Mouse (Mus musculus) c-Kit-positive CD71-negative TER-119-negative erythroid progenitor cells, embryonic 14.5 days (primary cell): ENCODE results near the gene March6.

Experiments used
- DNase-seq: peaks from one replicate; pipeline ENCODE4 v3.0.0-alpha.2; 2013; ENCODE audit warnings: low read depth

The March6 gene

DNA sequence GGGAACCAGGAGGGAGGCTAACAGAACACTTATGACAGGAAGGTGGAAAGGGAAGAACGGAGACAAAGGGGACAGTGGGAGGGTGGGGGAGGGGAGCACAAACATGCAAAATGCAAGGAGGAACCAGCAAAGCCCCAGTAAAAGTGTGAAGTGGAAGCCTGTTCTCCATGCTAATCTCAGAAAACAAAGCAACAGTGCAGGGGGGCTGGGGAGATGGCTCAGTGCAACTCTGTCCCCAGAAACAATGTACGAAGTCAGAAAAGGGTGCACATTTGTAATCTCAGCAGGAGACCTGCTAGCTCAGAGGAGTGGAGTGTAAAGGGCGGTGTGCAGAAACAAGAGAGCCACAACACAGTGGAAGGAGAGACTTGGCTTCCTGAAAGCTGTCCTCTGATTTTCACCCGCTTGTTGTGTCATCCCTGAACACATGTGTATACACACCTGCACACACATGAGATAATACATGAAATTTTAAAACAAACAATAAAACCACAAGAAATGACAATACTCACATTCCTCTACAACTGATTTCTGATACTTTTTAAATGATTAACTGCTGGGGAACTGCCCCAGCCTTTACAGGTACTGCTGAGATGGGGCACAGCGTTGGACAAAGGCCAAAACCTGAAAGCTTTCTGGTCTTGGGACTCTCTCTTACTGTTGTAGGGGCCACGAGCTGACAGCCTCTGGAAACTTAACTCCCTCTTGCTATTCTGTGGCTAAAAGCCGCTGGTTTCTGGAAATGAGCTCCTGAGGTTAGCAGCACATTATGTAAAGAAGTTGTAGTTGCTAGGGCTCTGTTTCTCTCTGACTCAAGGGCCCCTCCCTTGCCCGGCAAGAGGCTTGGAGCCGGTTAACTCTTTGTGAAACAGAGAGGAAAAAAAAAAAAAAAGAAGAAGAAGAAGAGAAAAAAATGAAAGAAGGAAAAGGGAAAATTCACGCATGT is 11.4 kb upstream of the March6 start:
- DNase-seq: no peak

DNA sequence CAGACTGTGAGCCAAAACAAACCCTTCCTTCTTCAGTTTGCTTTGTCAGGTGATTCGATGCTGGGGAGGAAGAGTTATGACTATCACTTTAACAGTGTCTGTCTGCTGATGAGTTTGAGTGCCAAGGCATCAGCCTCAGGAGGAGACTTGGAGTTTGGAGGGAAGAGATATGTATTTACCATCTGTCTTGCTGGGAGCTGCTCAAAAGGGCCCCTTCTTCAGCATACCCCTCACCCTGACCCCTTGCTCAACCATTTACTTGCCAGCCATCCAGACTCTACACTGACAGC is 9.6 kb upstream of the March6 start:
- DNase-seq: no peak

DNA sequence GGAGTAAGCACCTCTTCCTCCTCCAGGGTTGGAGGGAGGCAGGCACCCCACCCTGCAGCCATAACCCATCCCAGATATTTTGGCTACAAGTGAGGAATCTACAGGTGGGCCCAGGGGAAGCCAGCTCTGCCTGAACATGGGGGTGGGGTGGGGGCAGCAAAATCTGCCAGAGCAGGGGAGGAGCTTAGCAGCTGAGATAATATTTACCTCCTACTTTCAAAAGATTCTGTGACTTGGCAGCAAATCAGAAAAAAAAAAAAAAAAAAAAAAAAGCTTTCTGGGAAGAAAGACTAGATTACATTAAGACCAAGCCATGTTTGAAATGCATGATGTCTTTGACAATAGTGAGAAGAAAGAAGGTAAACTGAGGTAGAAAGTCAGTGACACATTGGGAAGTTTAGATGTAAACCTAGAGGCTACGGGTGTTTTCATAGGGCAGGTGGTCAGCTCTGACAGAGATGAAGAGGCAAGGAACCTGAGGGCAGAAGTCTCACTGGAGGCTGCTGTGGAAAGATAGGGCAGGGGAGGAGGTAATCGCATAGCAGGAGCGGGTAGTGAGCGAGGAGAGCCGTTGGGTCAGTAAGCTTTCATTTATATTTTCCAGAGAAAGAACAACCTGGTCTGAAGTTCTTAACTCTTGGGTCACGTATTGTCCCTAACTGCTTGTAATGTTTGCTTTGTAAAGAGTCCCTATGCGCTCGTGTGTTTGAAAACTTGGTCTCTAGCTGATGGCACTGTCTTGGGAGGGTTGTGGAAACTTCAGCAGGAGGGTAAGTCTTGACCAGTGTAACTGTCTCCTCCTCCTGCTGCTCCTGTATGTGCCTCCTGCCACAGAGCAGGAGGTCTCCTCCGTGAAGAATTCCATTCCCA is 9.0 kb upstream of the March6 start:
- DNase-seq: no peak

DNA sequence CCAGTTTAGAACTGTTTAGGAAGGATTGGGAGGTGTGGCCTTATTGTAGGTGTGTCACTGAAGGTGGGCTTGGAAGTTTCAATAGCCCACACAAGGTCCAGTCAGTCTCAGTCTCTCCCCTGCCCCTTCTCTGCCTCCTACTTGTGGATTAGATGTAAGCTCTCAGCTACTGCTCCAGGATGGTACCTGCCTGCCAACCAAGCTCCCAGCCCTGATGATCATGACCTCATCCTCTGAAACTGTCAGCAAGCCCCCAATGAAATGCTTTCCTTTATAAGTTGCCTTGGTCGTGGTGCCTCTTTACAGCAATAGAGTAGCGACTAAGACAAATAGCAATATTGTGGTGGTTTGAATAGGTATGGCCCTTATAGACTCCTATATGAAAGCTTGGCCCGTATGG is 7.5 kb upstream of the March6 start:
- DNase-seq: no peak

DNA sequence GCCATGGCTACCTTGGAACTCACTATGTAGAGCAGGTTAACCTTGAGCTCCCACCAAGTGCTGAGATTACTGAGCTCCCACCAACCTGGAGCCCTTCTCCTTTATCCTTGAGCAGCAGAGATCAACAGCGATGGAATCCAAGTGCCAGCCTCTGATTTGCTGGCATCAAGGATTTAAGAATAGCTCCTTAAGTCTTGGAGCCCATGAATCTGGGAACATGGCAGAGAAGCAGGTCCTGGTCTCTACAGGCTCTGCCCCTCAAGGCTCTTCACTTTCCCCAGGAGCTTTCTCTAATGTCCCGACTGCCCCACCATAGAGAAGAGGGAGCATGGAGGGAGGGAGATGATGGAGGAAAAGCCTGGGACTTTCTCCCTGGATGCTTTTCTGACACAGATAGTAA is 6.9 kb upstream of the March6 start:
- no peak for DNase-seq

DNA sequence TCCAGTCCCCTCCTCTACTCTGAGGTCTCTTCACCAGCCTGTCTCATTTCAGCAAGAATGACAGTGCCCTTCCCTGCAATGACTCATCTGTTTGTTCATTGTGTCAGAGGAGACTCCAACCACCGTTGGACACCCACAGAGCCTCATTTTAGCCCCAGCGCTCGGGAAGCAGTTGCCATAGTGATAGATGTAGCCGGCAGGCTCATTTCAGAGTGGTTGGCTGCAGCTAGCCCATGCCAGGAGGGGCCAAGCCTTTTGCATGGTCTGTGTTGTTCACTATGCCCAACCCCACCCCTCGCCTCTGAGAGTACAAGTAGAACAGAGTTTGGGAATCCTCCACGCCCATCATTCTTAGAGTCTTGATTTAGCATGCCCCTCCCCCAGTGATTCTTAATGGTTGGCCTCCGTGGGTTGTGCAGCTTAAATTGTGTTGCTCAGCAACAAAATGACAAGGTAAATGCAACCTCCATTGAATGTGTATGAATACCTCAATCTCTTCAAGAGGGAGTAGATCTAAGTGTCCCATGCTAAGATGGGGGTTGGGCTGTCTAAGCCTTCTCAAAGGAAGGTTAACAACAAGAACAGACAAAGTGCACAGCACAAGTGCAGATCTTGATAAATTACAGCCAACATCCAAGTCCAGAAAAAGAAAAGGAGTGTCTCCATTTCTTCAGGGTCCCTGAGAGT is 5.3 kb upstream of the March6 start:
- no peak for DNase-seq

DNA sequence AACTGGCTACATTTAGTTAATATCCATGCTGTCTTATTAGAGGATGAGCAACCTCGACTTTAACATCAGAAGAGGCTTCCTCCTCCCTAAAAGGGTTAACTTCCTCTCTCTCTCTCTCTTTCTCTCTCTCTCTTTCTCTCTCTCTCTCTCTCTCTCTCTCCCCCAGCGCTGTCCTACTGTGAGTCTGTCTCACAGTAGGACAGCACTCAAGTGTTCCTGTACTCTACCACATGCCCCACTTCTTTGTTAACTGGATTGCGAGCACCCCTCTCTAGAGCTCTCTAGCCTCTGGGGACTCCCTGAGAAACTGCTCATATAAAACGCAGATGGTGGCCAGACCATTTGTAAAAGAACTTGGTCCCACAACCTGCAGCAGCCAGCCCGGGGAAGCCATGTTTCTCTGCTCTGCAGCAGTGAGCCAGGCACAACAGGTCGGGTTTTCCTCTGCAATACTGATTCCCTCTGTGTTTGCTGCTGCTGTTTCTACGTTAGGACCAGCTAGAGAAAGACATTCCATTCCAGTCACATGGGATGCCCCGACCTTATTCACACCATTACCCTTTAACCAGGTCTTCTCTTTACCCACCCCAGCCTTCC is 4.5 kb upstream of the March6 start:
- DNase-seq: no peak

DNA sequence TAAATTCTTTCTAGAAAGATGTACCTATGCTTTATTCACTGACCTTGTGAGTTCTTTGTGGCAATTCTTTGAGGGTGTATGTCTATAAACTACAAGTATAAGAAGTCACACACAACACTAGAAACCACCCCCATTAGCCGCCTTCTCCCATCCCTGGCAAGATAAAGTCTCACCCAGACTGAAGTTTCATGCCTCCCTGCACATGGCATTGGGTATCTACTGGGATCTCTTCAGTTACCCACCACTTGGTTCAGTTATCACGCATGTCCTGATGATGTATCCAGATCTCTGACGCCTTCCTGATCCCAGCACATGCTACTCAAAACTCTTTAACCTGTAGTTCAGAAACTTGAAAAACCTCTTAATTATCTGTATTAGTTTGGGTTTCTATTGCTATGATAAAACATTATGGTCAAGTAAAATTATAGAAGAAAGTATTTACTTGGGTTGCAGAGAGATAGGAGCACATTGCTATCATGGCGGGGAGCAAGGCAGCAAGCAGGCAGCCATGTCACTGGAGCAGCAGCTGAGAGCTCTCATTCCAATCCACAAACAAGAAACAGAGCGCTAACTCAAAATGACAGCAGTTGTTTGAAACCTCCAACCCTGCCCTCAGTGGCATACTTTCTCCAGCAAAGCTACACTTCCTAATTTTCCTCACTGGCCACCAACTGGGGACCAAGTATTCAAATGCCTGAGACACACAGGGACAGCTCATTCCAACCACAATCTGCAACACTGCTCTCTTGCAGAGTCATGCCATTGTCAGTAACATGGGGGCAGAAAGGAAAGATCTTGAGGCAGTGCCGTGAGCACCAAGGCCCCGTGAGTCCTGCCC is 3.8 kb upstream of the March6 start:
- no peak for DNase-seq

DNA sequence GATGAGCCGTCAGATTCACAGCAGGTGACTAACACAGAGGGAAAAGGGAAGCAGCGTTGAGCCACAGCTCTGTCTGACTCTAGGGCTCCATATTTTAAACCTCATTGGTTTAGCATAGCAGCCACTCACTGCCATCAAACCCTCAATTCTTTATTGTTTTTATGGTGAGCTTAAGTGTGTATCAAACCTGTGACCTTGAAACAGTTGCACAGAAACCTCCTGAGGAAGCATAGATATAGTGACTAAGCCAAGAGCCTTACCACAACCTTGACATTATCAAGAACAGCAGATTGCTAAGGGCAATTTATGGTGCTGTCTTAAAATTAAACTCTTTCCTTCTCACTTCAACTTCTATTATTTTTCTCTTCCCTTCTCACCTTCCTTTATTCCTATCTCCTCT is 2.7 kb upstream of the March6 start:
- no peak for DNase-seq

DNA sequence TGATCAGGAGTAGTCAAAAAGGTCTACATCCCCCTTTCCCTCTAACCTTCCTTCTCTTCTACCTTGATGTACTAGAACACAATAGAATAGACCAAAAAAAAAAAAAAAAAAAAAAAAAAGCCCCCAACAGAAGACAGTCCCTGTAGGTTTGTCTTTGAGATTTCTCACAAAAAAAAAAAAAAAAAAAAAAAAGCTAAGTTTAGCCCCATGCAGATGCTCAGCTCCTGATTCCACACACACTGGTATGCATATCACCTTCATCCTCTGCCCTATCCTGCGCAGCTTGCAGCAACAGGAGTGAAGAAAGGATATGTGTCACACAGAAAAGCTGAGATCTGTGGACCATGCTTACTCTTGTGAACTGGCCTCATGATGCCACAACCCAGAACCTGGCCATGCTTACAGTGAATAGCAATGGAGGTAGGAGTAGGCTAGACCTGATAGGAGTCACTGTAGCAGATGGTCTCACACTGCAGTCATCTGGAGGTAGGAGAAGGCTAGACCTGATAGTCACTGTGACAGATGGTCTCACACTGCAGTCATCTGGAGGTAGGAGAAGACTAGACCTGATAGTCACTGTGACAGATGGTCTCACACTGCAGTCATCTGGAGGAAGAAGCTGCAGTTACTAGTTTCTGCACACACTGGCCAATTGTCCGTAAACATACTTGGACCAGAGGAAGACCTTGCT is 1.6 kb upstream of the March6 start:
- DNase-seq: no peak

DNA sequence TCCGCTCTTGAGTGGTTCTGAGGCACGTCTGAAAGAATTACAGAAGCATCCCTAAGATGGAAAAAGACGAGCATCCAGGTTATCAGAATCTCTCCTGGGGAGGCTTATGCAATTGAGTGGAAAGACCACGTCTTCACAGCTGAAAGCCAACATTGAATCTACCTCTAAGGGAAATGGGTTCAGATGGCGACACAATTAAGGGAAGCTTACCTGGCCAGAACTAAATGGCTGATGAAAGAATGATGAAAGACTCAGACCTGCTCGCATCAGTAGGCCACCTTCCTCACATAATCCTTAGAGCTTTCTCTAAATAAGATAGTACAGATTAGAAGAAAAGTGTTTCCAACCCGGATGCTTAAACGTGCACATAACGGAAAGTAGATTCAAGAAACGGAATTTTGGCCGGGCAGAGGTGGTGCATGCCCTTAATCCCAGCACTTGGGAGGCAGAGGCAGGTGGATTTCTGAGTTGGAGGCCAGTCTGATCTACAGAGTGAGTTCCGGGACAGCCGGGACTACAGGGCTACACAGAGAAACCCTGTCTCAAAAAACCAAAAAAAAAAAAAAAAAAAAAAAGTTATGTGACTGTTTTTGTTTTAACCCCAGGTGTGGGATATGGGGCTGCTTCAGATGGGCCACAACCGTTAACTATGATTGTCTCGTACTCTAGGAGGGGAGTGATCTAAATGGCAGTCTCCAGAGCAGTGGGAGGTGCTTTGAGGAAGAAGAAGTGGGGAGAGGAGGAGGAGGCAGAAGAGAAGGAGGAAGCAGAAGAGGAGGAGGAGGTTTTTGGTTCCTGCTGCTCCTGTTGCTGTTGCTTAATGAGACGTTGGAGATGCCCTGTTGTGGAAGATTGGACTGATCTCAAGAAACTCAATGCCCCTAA is 835 bp upstream of the March6 start:
- no peak for DNase-seq

DNA sequence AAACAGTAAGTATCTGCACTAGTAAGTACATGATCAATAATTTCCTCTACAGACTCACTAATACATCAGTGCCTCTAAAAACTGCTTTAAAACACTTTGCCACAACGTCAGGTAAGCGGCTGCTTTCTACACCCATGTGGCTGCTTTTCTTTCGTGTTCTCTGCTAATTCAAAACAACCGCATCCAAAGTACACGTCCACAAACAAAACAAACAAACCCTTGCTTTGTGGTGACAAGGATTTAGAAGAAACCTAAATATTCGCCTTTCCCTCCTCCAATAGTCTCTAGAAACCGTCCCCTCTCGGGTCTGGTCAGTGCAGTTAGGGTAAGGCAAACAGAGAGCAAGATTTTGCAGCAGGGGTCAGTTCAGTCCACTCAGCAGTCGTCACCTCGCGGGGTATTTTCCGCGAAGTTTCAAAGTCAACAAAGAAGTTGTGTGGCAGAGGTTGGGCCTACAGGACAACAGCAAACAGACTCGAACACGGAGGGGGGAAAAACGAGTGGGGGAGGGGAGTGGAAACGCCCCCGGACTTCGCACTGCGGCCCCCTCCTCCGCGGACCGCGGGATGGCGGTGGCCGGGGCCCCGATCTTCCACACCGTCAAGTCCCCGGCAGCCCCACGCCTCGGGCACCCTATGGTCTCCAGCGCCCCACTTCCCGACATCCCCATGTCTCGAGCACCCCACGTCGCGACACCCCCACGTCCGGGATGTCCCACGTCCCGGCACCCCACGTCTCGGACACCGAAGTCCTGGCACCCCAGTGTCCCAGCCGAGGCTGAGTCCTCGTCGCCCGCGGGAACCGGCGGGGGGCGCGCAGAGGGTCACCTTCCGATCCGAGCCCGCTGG is 818 bp downstream of the March6 start:
- no peak for DNase-seq

DNA sequence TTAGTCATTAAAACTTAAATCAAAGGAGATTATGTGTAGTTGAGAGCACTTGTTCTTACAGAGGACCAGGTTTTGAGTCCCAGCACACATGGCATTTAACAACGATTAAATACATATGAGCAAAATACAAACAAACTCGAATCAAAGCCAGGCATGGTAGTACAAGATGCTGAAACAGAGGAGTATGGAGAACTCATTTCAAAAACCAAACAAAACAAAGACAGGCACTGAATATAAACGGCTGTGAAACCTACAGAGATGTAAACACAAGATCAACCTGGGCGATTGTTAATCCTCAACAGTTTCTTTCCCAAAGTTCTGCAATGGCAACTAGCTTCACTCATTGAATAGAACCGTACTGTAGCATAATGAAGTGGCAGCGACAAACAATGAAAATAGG is 1.8 kb downstream of the March6 start:
- no peak for DNase-seq

DNA sequence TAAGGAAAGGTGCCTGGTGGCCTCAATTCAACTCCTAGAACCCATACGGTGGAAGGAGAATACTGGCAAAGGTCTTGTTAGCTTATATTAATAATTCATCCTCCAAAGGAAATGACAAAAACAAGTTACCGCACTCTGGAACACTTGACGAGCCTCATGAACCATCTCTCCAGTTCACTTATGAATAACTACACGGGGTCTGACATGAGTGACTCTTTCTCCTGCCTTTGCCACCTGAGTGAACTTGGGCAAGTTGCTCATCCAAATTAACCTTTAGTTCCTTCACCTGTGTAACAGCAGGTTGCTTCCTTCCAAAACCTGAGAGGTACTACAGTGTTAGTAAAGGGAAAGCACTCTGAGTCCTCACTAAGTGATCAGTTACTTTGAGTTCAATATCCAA is 2.4 kb downstream of the March6 start:
- DNase-seq: no peak

DNA sequence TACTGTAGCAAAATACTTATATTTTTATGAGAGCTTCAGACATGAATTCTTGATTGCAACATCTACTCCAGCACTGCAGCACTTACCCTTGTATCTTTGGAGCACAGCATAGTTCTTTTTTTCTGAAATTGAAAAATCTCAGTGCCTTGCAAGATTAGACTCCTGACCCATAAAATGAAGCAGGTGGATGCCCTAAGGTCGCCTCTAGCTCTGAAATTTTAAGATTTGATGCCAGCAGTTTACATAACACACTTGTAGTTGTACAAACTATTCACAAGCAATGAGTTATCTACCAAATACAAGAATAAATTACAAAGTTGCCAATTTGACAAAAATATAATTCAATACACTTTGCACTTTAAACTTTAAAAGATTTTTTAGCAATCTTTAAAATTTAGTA is 4.4 kb downstream of the March6 start:
- DNase-seq: no peak

DNA sequence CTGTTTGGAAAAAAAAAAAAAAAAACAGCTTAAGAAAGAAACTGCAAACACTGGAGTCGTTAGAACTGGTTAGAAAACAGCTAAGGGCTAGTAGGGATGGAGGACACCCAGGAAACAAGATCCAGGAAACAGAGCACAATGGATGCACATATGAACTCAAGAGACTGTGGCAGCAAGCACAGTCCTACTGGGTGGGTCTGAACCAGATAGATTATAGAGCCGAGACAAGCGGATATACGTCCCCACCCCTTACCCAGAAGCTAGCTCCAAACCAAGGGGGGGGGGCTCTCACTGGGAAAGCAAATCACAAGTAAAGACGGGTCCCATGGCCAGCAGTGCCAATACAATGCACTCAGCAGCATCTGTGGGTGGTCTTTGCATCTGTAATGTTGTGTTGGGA is 11.9 kb downstream of the March6 start:
- DNase-seq: no peak

DNA sequence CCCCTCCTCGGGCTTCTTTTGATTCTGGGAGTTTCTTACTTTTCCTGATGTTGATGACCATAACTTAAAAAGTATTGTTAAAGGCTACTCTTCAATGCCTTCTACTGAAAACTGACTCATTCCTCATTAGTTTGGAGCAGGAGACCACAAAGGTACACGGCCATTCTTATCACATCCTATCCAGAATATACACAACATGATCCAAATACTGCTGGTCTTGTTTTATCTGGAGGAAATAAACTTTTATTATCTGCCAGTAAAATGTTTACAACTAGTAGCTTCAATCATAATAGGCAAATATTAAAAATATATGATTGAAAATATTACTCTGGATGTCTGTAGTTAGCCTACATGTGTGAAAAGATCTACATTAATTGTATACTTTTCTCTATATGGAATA is 12.5 kb downstream of the March6 start:
- no peak for DNase-seq

DNA sequence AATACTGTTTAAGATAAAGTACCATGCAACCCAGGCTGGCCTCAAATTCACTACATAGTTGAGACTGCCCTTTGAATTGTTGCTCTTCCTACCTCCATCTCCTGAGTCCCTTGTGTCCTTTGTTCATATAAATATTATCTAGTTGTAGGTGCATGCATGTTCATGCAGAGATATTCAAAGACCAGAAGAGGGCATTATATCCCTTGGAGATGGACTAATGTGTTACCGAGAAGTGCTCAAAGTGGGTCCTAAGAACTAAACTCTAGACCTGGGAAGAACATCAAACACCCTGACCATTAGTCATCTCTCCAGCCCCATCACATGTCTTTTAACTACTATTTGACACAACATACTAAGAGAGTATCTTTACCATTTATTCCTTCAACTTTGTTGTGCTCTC is 13.7 kb downstream of the March6 start:
- DNase-seq: no peak

DNA sequence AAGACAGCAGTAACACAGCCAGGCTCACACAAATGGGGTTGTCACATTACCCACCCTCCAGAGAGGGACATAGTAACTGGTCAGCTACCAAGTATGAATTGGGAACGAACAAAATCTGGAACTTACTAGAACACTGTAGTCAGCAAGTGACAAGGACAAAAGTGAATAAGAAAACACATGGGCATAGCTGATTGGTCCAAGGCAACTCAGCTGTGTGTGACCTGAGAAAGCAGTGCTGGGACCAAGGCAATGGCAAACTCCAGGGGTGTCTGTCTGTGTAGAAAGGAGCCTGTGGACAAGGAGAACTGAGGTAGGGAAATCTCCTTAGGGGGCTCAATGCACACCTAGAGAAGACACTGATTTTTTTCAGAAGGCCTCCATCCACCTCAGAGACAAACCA is 19.1 kb downstream of the March6 start:
- no peak for DNase-seq
